Mouse (Mus musculus): ENCODE data around the gene Thap3. TPM values are rescaled to one million over a fixed set of nuclear protein-coding genes. Genes with fewer than 3 reads are reported as not detected.
A peak's percentile ranks its signal among the peaks of the same experiment; 100 is the strongest.
"Not testable (repeated sequence)": the region's sequence is repeated elsewhere in the genome, so short reads cannot be mapped to it uniquely, and the experiment has no call there.

Gene Thap3
- 10 to 100 TPM; 28.8 to 35.8 TPM for total RNA-seq (2021)
- long read RNA-seq, experiment 1, transcript Thap3-201 (4 exons, 1,124 nt), result major isoform, 16 of 59 reads
- long read RNA-seq, experiment 1, partial matches to known transcripts, result 38 of 59 reads
- long read RNA-seq, experiment 1, other reads (novel, unspliced or antisense), result 5 of 59 reads
- long read RNA-seq, experiment 2, transcript Thap3-201 (4 exons, 1,124 nt), result major isoform, 24 of 121 reads
- long read RNA-seq, experiment 2, partial matches to known transcripts, result 82 of 121 reads
- long read RNA-seq, experiment 2, other reads (novel, unspliced or antisense), result 15 of 121 reads

DNA sequence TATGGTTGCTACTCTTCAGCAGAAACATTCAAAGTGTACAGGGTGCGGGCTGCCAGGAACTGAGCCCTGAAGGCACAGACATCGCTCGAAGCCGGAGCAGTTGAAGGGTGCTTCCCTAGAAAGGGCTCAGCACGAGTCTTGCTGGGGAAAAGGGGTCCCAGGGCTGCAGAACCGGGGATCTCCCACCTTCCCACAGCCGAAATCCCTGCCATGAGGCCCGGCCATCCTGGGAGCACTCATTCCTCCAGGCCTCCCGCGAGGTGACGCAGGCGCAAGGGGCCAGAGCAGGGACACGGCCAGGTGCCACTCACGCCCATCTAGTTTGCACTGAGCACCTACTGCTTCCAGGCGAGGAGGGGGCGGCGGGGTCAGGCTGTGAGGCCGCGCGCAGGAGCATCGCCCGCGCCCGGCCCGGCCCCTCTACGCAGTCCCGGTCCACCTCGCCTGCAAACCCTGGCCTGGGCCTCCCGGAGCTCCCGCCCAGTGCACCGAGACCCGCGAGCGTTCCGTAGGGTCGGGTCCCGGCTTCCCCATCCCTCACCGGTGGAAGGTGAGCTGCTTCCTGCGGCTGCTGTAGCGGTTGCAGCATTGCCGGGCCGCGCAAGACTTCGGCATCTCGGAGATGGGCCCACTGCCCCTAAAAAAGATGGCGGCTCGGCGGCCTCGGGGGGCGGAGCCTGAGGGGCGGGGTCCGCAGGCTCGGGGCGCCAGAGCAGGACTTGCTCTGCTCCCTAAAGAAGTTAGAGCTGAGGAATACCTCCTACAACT lies at the start of gene Thap3:
Gene Thap3, minus strand, starts transcription at position 656 of the 768 bp plus-strand sequence.
- intact Hi-C loops (cut with DNase I), result no loop called here

DNA sequence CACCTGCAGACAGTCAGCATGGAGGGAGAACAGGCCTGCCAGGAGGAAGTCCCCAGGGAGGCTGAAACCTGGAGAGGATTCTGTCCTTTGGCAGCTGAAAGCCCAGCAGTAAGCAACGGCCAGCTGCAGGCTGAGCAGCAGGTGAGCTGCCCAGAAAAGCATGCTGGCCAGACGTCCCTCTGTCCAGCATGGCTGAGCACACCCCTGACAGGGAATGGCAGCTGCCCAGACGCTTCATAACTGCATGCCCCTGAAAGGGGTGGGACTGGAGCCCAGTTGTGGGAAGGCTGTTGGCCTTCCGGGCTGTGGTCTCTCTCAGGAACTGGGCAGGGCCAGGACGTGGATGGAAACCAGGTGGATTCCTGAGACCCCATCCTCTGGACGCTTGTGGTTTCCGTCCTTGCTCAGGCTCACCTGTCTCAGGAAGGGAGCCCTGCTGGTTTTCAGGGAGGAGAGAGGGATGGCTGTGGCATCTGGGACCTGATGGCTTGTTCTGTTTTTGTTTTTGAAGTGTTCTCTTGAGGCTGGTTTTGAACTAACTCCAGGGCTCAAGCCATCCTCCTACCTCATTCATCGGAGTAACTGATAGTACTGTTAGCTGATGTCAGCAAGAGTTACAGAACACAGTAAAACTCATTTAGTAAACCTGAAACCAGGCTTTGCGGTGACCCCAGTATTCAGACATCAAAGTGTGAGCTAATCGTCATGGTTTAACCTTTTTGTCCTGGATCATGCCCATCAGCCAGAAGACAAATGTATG lies 49.6 kb upstream of the Thap3 start, which contains the start of gene Tas1r1:
Gene Tas1r1, minus strand, starts transcription at position 344 of the 760 bp plus-strand sequence.
- intact Hi-C loops (cut with DNase I), result loop anchor here (2.0 kb wide), 2 partner anchors 58 kb away; no protein-coding TSS in a partner anchor
- no peak for DNase-seq

More for the DNA sequence above, at the start of gene Thap3:
- DNase-seq, result peak; percentile 73 to 83

- DNase-seq; intact Hi-C loops (cut with DNase I): not testable (repeated sequence)
Measured at GRCm38 (mm10) chr4:152036464-152036863, 47.7 kb upstream of the Thap3 start.

DNA sequence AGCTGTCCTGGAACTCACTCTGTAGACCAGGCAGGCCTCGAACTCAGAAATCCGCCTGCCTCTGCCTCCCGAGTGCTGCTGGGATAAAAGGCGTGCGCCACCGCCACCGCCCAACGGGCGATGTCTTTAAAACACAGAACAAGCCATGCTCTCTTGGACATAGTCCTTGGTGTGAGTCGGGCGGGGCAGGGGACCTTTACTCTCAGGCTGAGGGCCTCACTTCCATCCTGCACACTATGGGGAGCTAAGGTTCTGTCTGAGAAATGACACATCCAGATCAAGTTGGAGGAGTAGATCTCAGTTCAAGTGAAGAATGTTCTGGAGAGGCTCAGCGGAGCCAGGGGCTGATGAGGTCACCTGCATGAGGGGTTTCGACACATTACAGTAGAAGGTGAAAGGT lies 44.1 kb upstream of the Thap3 start:
- intact Hi-C loops (cut with DNase I), result no loop called here
- no peak for DNase-seq

DNA sequence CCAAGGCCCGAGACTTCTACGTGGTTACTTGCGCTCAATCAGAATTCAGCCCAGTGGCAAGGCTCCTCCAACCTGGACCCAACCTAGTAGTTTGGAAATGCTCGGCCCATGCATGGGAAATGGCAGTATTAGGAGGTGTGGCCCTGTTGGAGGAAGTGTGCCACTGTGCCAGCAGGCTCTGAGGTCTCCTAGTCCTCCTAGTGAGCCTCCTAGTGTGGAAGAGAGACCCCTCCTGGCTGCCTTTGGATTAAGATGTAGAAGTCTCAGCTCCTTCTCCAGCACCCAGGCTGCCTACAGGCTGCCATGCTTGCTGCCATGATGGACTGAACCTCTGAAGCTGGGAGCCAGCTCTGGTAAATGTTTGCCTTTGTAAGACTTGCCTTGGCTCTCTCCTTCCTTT lies 41.2 kb upstream of the Thap3 start:
- intact Hi-C loops (cut with DNase I), result no loop called here
- no peak for DNase-seq

GRCm38 (mm10) chr4:152029087-152029486 lies 40.3 kb upstream of the Thap3 start:
- DNase-seq, result no peak
- intact Hi-C loops (cut with DNase I), result no loop called here

DNA sequence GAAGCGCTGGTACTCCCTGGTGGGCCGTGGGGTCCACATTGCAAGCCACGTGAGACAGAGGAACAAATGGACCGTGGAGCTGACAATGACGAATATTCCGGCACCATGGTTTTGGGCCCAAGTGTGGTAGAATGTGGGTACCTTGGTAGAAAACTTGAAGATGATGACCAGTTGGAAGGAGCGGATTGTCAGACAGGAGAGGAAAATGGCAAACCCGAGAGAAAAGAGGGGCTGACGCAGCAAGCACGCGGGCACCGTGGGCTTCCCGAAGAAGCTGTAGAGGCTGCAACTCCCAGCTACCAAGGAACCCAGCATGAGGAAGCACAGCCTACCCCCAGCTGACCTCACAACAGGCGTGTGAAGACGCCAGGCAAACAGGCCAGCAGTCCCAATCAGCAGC lies 39.7 kb upstream of the Thap3 start:
- no peak for DNase-seq
- intact Hi-C loops (cut with DNase I), result no loop called here

DNA sequence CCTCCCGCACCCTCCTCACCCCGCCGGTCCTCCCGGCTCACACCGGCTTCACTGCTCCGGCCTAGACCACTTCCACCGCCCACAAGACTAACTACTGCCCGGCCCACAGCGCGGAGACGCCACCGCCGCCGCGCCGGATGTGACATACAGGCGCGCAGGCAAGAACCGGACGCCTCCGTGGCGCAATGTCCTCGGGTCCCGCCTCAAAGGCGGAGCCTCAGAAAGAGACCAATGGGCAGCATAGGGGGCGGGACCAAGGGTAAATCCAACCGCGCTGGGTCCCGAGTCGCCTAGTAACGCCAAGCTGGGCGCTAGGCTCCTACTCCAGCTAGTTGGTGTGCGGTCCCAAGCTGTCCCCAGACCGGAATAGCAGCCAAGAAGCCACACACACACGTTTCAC lies 38.7 kb upstream of the Thap3 start, which contains the start of gene Zbtb48:
Gene Zbtb48, minus strand, starts transcription at position 148 of the 400 bp plus-strand sequence.
- DNase-seq, result peak; percentile 94 to 95
- intact Hi-C loops (cut with DNase I), result no loop called here

GRCm38 (mm10) chr4:152026751-152027508 lies 38.1 kb upstream of the Thap3 start:
- intact Hi-C loops (cut with DNase I), result no loop called here
- no peak for DNase-seq

DNA sequence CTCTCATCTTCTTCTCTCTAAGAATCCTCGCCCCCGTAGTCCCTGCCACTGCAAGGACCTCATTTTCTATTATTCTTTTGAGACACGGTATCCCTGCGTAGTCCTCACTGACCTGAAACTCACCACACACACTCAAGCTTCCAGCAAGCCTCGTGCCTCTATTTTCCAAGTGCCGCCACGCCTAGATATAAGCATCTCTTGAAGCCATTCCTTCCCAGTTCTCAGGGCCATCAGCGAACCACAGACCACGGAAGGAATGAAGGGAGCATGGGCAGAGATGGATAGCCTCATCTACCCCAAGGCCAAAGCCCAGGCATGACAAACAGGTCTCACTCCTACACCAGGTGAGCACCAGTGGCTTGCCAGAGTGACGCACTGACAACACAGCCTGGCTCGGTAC lies 35.7 kb upstream of the Thap3 start:
- intact Hi-C loops (cut with DNase I), result no loop called here
- DNase-seq, result no peak

GRCm38 (mm10) chr4:152022506-152022905 lies 33.7 kb upstream of the Thap3 start:
- no peak for DNase-seq
- intact Hi-C loops (cut with DNase I), result no loop called here

DNA sequence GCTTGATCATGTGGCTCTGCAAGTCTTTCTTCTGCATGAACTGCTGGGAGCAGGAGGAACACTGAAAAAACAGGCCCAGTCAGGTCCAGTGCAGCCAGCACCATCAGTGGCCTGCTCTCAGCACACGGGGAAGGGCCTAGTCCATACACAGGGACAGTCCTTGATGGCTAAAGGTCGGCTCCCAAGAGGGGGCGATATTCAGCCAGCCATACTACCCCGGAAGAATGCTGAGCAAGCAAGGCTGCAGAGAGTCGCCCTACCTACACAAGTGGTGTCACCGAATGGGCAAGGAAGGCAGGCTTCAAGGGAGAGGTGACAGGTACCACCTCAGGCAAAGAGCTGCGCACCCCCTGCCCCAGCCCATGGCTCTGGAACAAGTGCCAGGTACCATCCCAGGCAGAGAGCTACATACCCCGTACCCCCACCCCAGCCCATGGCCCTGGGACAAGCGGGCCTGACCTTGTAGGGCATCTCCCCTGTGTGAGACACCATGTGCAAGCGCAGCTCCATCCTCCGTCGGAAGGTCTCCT lies 32.8 kb upstream of the Thap3 start:
- DNase-seq, result no peak
- intact Hi-C loops (cut with DNase I), result no loop called here

- no peak for DNase-seq
- intact Hi-C loops (cut with DNase I), result no loop called here
Measured at GRCm38 (mm10) chr4:152020024-152020423, 31.2 kb upstream of the Thap3 start.

DNA sequence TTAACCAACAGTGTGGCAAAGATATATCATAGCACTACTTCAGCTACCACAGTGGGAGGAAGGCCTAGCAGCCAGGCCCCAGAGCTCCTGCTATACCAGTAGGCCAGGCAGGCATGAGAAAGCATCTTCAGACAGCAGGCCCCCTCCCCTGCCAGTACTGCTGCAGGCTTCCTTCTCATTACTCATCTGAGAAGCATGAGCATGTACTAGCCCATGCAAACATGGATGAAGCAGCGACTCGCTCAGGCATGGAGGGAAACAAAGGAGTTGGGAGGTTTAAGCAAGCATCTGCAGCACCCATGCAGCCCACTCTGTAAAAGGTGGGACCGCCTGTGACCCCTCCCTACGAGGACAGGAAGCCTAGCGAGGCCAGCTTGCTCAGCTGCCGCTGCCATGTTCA lies 30.3 kb upstream of the Thap3 start:
- intact Hi-C loops (cut with DNase I), result no loop called here
- DNase-seq, result no peak

DNA sequence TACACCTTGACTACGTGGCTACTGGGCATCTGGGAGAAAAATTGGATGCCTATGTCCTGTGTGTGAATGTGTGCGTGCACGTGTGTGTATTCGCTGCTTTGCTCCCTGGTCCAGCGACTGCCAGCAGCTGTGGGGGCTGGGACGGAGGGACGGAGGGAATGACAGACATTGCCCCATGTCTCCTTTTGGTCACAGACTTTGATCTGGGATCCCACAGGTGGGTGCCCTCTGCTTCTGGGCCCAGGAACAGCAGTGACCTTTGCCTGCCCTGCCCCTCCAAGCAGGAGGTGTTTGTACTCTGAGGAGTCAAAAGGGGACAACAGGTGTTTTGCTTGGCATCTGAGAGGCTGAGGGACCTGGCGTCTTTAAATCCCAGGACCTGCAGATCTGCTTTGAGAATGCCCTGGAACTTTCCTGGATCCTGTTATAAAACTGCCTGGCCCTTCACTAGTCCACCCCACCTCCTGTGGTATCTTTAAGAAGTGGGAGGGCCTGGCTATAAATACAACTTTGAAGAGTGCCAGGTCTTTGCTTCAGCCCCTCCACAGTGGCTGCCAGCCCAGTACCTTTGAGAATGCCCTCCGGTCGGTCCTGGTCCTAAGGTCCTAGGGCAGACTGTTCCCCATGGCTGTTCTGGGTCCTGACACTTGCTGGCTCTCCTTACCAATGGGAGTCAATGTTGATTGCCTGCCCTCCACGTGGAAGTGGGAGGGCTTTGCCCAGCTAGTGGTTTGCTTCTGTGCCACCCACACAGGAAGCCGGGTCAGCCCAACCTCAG lies 24.4 kb upstream of the Thap3 start:
- DNase-seq, result peak in 1 of 2 experiments; percentile 32
- intact Hi-C loops (cut with DNase I), result no loop called here

DNA sequence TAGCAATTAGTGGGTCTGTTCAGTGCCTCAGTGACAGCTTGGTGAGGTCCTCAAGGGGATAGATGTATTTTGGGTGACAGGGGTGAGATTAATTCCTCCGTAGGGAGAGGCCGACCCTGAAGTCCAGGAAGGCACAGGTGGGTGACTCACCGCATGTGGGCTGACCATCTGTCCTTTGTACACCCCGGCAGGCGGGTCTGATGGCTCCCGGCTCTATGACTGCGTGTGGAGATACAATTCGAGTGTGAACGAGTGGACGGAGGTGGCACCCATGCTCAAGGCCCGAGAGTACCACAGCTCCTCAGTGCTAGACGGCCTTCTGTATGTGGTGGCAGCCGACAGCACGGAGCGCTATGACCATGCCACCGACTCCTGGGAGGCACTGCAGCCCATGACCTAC lies 23.3 kb upstream of the Thap3 start:
- intact Hi-C loops (cut with DNase I), result no loop called here
- no peak for DNase-seq

DNA sequence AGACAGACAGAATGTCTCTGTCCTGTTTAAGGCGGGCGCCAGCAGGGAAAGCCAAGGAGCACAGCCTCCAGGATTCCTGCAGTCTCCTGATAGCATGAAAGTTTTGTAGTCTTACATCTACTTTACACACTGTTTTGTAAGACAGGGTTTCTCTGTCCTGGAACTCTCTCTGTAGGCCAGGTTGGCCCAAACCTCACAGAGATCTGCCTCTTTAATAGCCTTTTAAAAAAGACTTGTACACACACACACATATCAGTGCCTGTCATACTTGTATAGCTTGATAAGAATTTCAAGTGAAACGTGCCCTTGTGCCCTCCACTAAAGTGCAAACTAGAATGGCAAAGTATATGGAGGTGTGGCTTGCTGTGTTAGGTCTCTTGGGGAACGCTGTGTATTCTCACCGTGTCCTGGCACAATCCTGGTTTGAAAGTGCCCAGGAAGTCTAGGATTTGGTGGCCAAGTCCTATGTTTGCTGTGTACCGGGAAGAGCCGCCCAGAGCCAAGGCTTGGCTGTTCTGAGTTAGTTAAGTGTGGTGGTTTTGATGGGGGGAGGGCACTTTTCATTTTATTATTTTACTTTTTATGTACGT lies 22.5 kb upstream of the Thap3 start:
- no peak for DNase-seq
- intact Hi-C loops (cut with DNase I), result no loop called here

- no peak for DNase-seq
- intact Hi-C loops (cut with DNase I), result no loop called here
Measured at GRCm38 (mm10) chr4:152010707-152011134, 21.9 kb upstream of the Thap3 start.
